Mouse (Mus musculus) lung, adult 18-20 months (tissue): ENCODE results near the gene Ctnnd2.

Source experiments
- DNase-seq, 2 experiments: peaks; one replicate each; pipeline ENCODE4 v3.0.0; 2022; ENCODE audit warnings: mixed read lengths in 2 of 2

Ctnnd2 gene

GRCm38 (mm10) chr15:30740728-30741127, 568.3 kb downstream of the Ctnnd2 start:
- peak; percentile 40 to 53 for DNase-seq

GRCm38 (mm10) chr15:30757991-30758390, 585.6 kb downstream of the Ctnnd2 start:
- no peak for DNase-seq

- no peak for DNase-seq
Measured at GRCm38 (mm10) chr15:30762211-30762610, 589.8 kb downstream of the Ctnnd2 start.

GRCm38 (mm10) chr15:30762695-30763285, 590.4 kb downstream of the Ctnnd2 start:
- DNase-seq, result no peak

- DNase-seq, result no peak
Measured at GRCm38 (mm10) chr15:30776931-30777330, 604.5 kb downstream of the Ctnnd2 start.

GRCm38 (mm10) chr15:30777801-30778200, 605.4 kb downstream of the Ctnnd2 start:
- no peak for DNase-seq

- DNase-seq, result no peak
Measured at GRCm38 (mm10) chr15:30779903-30780302, 607.5 kb downstream of the Ctnnd2 start.

- DNase-seq, result no peak
Measured at GRCm38 (mm10) chr15:30780977-30781376, 608.6 kb downstream of the Ctnnd2 start.

- no peak for DNase-seq
Measured at GRCm38 (mm10) chr15:30785706-30786320, 613.4 kb downstream of the Ctnnd2 start.

- DNase-seq, result no peak
Measured at GRCm38 (mm10) chr15:30793260-30793659, 620.9 kb downstream of the Ctnnd2 start.

GRCm38 (mm10) chr15:30795723-30796122, 623.3 kb downstream of the Ctnnd2 start:
- DNase-seq, result no peak

- no peak for DNase-seq
Measured at GRCm38 (mm10) chr15:30827424-30828263, 655.3 kb downstream of the Ctnnd2 start.

- DNase-seq, result no peak
Measured at GRCm38 (mm10) chr15:30857277-30858176, 685.1 kb downstream of the Ctnnd2 start.

- DNase-seq, result no peak
Measured at GRCm38 (mm10) chr15:30867429-30867828, 695.0 kb downstream of the Ctnnd2 start.

GRCm38 (mm10) chr15:30869673-30870512, 697.5 kb downstream of the Ctnnd2 start:
- no peak for DNase-seq

GRCm38 (mm10) chr15:30875523-30875922, 703.1 kb downstream of the Ctnnd2 start:
- no peak for DNase-seq

GRCm38 (mm10) chr15:30884692-30885334, 712.4 kb downstream of the Ctnnd2 start:
- no peak for DNase-seq

GRCm38 (mm10) chr15:30885410-30885809, 713.0 kb downstream of the Ctnnd2 start:
- no peak for DNase-seq

- DNase-seq, result no peak
Measured at GRCm38 (mm10) chr15:30887559-30887958, 715.2 kb downstream of the Ctnnd2 start.

- no peak for DNase-seq
Measured at GRCm38 (mm10) chr15:30891986-30892385, 719.6 kb downstream of the Ctnnd2 start.

GRCm38 (mm10) chr15:30895063-30895462, 722.7 kb downstream of the Ctnnd2 start:
- no peak for DNase-seq
